Mouse (Mus musculus) spleen, postnatal 14 days (tissue): ENCODE data around the gene Map3k13.
A peak's percentile ranks its signal among the peaks of the same experiment; 100 is the strongest.
"Not testable (repeated sequence)": the region's sequence is repeated elsewhere in the genome, so short reads cannot be mapped to it uniquely, and the experiment has no call there.

ENCODE experiments used
- DNase-seq, 2 experiments: peaks; one replicate each; pipeline ENCODE4 v3.0.0; 2021 to 2022; ENCODE audit warnings: low spot score in 2 of 2

The Map3k13 gene

GRCm38 (mm10) chr16:21793875-21794696, at the start of gene Map3k13:
Map3k13 (plus strand) TSS chr16:21794346.
- peak; percentile 86 to 90 for DNase-seq

GRCm38 (mm10) chr16:21758447-21758846, 35.7 kb upstream of the Map3k13 start:
- DNase-seq: no peak

GRCm38 (mm10) chr16:21768255-21768654, 25.9 kb upstream of the Map3k13 start:
- DNase-seq: no peak

GRCm38 (mm10) chr16:21769667-21770066, 24.5 kb upstream of the Map3k13 start:
- no peak for DNase-seq

GRCm38 (mm10) chr16:21774725-21775124, 19.4 kb upstream of the Map3k13 start:
- DNase-seq: no peak

- DNase-seq: no peak
These were observed 15.8 kb upstream of the Map3k13 start for GRCm38 (mm10) chr16:21778293-21778866.

GRCm38 (mm10) chr16:21779149-21779548, 15.0 kb upstream of the Map3k13 start:
- DNase-seq: no peak

- DNase-seq: no peak
These were observed 12.9 kb upstream of the Map3k13 start for GRCm38 (mm10) chr16:21781277-21781676.

- DNase-seq: no peak
These were observed 12.3 kb upstream of the Map3k13 start for GRCm38 (mm10) chr16:21781895-21782294.

- no peak for DNase-seq
These were observed 11.3 kb upstream of the Map3k13 start for GRCm38 (mm10) chr16:21782807-21783206.

GRCm38 (mm10) chr16:21785000-21785399, 9.1 kb upstream of the Map3k13 start:
- DNase-seq: no peak

GRCm38 (mm10) chr16:21786317-21786716, 7.8 kb upstream of the Map3k13 start:
- no peak for DNase-seq

- DNase-seq: peak; percentile 30 to 34
These were observed 6.4 kb upstream of the Map3k13 start, which contains the start of gene Ehhadh for GRCm38 (mm10) chr16:21787516-21788353. Ehhadh (minus strand) TSS chr16:21787807.

GRCm38 (mm10) chr16:21788581-21788980, 5.6 kb upstream of the Map3k13 start:
- DNase-seq: no peak

- DNase-seq: no peak
These were observed 5.0 kb upstream of the Map3k13 start for GRCm38 (mm10) chr16:21789180-21789579.

GRCm38 (mm10) chr16:21790469-21790868, 3.7 kb upstream of the Map3k13 start:
- no peak for DNase-seq

GRCm38 (mm10) chr16:21791779-21792178, 2.4 kb upstream of the Map3k13 start:
- DNase-seq: no peak

- DNase-seq: not testable (repeated sequence)
These were observed 901 bp upstream of the Map3k13 start for GRCm38 (mm10) chr16:21793080-21793810.

GRCm38 (mm10) chr16:21794697-21795045, 525 bp downstream of the Map3k13 start:
- no peak for DNase-seq

GRCm38 (mm10) chr16:21795071-21795470, 925 bp downstream of the Map3k13 start:
- no peak for DNase-seq

GRCm38 (mm10) chr16:21804258-21804657, 10.1 kb downstream of the Map3k13 start:
- DNase-seq: no peak

GRCm38 (mm10) chr16:21806892-21807291, 12.7 kb downstream of the Map3k13 start:
- DNase-seq: no peak
